Mouse (Mus musculus): ENCODE measurements around the gene Cebpa. TPM values are rescaled to one million over a fixed set of nuclear protein-coding genes. Genes with fewer than 3 reads are reported as not detected.

Cebpa gene
- total RNA-seq (2022): 10 to 100 TPM in 1 of 4 experiments, 1 to 10 TPM in 3; 3.0 to 10.9 (median 6.4) TPM

DNA sequence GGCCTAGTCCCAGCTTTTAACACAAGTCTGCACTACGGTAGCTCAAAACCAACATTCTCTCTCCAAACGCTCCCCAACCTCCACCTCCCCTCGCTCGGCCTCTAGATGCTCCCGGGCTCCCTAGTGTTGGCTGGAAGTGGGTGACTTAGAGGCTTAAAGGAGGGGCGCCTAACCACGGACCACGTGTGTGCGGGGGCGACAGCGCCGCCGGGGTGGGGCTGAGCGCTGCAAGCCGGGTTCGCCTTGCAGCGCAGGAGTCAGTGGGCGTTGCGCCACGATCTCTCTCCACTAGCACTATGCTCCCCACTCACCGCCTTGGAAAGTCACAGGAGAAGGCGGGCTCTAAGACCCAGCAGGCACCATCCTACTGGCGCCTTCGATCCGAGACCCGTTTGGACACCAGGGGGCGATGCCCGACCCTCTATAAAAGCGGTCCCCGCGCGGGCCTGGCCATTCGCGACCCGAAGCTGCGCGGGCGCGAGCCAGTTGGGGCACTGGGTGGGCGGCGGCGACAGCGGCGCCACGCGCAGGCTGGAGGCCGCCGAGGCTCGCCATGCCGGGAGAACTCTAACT is at the start of gene Cebpa:
TSS of gene Cebpa (plus strand) at position 453 of the 573 bp plus-strand sequence.
- DNase-seq (ENCODE audit: low spot score in 2 of 2): peak; percentile 87 to 91

DNA sequence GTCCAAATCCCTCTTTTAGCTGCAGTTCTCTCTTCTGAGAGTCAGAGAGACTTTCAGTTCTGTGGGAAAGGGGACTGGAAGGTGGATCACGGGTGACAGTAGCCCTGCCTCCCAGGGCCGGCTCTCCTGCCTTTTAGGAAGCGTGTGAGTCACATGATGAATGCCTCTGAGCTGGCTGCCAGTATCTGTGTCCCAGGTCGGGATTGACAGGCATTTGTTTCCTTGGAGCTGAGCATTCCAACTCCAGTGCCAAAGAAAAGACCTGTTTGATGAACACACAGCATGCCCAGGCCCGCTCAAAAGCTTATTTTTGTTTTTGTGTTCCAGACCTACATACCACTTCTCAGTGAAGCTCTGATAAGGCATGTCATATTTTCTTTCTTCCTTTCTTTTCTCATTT is 42.4 kb upstream of the Cebpa start:
- DNase-seq (ENCODE audit: low spot score in 2 of 2): no peak

DNA sequence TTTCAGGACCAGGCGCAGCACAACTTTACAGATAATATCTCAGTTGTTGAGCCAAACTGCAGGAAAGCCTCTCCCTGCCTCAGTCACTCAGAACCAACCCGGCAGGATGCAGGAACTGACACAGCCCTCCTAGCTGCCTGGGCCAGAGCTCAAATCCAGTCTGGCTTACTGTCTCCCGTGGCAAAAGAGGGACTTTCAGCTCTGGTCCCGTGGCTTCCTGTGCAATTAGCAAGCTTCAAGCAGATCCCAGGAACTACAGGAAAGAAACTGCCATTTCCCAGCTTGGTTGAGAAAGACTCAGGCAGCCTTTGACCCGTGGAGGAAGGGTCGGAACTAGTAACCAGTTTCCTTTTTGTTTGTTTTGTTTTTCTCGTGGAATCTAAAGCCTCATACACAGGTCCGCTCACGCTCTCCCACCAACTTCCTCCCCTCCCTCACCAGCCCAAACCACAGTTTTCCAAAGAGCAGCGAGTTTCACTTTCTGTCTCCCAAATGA is 38.2 kb upstream of the Cebpa start:
- DNase-seq (ENCODE audit: low spot score in 2 of 2): peak; percentile 22 to 27

DNA sequence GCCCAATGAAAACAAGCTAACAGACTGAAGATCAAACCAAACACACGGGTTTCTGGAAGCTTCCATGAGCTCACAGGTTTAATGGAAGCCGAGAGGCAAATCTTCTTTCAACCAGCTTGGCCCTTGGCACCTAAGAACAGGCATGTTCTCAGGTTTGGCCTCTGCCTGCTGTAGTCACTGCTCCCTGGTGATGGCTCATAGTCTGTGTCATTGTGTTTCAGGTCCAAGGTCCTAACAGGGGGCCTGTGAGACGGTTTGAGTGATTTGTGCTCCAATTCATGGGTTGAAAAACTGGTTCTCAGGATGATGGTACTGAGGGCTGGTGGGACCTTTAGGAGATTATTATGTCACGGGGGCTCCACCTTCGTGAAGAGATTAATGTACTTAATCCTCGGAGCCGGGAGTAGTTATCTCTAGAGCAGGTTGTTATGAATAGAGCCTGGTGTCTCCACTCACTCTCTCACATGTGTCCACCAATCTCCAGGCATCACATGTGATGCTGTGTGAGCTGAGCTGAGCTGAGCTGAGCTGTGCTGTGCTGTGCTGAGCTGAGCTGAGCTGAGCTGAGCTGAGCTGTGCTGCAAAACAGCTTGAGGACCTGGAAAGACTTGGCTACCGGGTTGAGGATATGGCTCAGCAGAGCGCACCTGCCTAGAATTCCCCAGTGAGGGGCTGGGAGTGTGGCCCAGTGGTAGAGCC is 37.5 kb upstream of the Cebpa start:
- no peak for DNase-seq (ENCODE audit: low spot score in 2 of 2)

DNA sequence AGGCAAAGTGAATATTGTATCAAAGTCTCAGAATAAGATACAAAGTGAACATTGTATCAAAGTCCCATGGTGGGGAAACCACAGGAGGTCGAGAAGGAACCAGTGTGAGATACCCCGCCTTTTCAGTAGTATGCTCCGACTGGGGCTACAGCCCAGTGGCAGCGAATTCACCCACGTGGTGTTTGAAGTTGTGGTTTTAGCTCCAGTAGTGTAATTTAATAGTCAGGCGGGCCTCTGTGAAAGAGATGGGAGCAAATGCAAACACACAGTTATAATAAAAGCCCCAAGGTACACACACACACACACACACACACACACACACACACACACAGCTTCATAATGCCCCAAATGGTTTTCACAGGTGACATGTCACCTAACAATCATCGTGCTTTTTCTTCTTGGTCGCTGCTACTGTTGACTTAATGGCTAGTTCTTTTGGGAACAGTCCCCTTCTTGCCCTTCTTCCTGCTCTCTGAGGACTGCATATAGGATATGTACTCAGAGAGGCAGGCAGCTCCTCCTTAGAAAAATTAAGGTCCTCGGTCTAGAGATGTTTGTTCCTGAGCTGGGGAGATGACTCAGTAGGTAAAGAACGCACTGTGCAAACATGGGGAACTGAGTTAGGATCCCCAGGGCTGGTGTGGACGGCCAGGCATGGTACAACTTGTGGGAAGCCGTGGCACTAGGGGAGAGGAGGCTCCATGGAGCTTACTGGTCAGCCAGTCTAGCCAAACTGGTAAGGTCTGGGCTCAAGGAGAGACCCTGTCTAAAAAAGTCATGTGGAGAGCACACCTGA is 34.3 kb upstream of the Cebpa start:
- DNase-seq (ENCODE audit: low spot score in 2 of 2): no peak

DNA sequence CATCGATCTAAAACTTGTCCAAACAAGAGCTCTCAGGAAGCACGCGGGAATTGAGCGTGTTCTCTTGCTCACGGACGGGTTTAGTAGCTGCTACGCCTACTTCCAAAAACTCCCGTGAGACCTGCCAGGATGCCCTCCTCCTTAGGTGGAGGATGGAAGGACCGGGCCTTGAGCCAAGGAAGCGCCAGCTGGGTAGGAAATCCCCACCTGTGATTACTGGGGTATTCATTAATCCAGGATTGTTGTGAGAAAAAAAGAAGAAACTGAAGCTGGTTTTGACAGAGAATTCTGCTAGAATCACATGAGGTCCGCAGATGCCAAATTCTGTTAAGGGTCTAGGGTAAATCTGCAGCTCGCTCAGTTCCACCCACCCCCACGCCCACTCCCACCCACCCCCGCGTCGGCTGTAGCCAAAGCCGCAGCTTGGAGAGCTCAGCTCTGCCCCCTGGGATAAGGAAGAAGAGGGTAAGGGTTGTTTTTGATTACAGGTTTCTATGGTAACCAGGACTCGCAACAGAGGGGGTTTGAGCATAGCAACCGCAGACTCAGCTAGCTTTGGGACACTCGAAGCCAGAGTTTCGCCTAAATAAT is 32.7 kb upstream of the Cebpa start:
- DNase-seq (ENCODE audit: low spot score in 2 of 2): no peak

DNA sequence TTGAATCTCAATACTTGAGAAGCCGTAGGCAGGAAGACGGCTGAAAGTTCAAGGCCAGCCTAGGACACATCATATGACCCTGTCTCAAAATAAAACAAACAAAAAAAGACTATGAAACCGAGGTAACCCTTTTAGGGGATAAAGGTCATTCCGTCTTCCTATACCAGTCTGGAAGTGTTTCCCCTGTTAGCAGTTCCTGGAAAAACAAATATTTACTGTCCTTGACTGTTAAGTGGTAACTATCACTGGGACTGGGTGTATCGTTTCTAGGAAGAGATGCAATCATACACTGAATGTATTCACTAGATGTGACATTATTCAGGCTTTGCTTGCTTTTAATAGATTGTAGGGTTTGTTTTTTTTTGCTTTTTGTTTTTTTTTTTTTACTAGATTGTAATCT is 28.5 kb upstream of the Cebpa start:
- no peak for DNase-seq (ENCODE audit: low spot score in 2 of 2)

DNA sequence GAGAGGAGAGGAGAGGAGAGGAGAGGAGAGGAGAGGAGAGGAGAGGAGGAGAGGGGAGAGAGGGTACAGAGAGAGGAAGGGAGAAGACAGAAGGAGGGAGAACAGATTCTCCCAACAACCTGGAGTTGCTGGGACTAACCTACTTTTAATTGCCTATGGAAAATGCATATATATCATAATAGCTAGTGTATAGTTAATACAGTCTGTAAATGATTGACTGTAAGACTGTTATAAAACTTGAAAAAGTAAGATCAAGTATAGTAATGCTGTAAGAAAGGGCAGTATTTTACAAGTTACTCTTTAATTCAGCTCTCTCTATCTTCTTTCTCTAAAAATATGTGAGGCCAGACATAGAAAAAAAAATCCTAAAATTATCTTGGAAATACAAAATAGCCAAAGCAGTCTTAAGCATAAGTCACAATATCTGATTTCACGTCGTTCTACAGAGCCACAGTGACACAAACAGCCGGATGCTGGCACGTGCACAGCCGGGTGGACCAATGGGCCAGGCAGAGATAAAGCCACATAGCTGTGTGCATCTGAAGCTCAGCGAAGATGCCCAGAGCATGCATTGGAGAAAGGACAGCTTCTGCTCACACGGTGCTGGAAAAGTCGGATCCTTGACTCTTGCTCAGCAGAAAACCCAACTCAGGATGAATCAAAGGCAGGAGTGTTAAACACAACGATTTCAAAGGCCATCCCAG is 24.0 kb upstream of the Cebpa start:
- DNase-seq (ENCODE audit: low spot score in 2 of 2): no peak

DNA sequence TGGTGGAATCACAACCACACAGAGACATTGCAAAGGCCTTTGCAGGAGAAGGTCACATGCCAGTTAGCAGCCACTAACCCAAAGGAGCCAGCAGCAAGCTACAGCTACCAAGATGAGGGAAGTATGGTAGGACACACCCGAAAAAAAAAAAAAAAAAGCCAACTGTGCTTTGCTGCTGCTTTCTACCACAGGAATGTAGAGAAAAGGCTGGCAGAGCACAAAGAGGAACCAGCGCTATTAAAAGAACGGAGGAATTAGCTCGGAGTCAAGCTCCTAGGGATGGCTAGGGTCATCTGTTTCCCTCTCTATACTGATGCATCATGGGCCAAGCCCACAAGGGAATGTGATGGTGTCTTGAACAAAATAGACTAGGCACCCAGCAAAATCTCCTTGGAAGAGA is 20.3 kb upstream of the Cebpa start:
- no peak for DNase-seq (ENCODE audit: low spot score in 2 of 2)

DNA sequence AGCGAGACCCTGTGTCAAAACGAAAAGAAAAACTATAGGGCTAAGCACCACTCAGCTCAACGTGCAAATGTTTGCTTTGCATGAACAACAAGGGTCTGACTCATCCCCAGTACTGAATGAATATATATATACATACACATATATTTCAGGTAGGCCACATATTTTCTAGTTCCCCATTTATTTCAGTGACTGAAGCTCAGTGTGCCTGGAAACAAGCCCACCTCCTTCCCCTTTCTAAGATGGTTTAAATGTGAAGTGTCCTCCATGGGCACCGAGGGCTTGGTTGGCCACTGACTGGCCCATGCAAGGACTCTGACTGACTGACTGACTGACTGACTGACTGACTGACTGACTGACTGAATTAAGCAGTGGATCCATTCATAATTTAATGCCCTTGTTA is 19.6 kb upstream of the Cebpa start:
- DNase-seq (ENCODE audit: low spot score in 2 of 2): no peak

DNA sequence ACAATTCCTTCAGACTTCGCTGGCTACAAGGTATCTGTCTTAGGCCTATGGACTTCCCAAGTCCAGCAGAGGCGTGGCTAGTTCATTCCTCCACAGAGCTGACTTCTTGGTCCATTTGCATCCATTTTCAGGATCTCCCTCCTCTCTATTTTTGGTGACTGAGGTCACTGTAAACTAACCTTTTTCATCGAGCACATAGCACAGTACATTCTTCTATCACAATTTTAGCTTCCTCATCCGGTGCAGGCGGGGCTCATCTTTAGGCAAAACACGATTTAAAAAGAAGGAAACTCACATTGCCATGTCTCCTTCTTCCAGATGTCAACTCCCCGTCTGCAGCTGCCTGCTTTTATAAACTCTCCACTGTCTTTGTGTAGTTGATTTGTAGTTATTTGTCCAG is 12.5 kb upstream of the Cebpa start:
- no peak for DNase-seq (ENCODE audit: low spot score in 2 of 2)

DNA sequence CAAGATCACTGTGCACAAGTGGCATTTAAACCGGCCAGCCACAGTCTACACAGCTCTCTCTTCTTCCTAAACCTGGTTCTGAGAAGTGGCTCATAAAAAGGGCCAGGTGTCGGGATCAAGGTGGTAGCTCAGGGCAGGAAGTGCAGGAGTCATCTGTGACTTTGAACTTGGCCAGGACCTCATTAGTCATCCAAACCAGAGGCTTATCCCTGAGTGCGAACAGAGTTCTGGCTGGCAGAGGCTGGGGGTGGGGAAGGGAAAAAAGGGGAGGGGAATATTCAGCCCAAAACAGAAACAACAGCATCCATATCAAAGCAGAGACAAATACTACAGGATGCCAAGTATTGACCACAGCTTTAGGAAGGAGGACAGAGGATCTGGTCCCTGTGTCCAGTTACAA is 11.5 kb upstream of the Cebpa start:
- no peak for DNase-seq (ENCODE audit: low spot score in 2 of 2)

DNA sequence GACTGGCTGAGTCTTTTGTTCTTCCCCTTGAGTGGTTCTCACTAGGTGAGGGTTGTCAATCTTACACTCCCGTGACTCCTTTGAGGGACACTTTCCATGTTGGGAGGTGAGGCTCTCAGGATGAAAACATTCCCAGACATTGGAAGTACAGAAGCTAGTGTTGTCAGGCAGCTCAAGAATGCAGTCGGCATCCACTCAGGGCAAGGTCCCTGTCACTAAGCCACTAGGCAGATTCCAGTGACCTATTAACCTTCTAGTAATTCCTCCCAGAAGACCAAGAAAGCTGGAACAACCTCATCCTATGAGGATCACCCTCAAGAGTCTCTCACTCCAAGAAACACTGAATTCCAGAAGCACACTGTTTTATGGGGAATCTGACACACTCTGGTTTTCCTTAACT is 11.0 kb upstream of the Cebpa start:
- DNase-seq (ENCODE audit: low spot score in 2 of 2): no peak

DNA sequence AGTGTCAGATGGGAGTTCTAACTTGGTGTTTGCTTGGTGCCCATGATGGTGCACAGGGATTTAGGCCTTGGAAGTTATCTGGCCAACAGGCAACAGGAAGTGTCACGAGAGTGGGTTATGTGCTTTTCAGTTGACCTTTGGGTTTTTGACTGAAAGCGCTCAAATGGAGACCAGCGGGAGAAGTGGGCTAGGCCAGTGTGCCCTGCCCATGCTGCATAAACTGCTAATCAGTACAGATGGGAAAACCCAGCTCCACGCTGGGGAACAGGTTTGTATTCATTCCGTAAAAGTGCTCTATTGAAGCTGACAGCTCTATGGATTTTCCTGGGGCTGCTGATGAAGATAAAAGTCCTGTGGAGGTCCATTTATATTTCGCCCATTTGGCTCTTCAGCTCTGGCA is 10.4 kb upstream of the Cebpa start:
- DNase-seq (ENCODE audit: low spot score in 2 of 2): no peak

DNA sequence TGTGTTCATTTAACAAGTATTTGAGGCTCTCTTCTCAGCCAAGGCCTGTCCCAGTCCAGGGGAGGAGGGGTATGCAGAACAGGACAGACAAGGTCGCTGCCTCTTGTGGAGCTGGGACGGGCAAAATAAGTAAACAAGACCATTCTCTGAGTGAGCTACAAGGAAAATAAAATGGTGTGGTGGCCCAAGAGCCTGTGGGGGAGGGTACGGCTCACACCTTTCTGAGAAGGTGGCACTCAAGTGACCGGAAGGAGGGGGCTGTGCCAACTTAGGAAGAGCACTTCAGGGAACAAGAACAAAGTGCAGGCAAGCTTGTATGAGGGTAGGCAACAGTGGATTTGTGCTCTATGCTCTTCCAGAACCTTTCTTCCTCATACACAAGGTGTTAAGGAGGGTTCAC is 6.0 kb upstream of the Cebpa start:
- no peak for DNase-seq (ENCODE audit: low spot score in 2 of 2)

DNA sequence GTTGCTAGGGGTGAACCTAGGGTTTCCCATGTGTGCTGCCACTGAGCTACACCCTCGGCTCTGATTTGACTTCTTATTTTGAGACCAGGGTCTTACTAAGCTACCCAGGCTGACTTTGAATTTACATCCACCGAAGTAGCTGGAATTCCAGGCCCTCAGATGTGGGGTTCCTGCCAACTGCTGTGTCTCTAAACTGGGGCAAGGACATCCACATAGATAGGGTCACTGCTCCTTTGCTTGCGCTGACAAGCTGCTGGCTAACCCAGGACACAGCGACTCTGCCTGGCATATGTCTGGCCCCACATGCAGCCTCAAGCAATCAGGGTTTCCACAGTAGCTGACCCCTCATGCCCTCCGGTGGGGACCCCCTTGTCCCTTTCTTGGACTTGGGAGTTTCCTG is 5.4 kb upstream of the Cebpa start:
- DNase-seq (ENCODE audit: low spot score in 2 of 2): no peak

DNA sequence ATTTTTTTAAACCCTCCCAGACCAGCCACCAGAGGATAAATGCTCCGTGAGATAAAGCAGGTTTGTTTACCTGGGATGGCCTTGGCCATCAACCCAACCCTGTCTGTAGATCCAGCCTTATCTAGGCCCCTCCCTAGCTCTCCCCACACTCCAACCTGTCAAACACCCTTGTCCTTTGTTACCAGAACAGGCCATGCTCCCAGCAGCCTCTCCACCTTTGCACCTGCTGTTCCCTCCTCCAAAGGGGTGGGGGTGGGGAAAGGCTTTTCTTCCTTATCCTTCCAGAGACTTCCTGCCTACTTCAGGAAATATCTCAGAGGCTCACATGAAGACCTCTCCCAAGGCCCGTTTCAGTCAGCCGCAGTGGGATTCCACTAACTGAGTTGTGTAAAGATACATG is 2.6 kb upstream of the Cebpa start:
- no peak for DNase-seq (ENCODE audit: low spot score in 2 of 2)

DNA sequence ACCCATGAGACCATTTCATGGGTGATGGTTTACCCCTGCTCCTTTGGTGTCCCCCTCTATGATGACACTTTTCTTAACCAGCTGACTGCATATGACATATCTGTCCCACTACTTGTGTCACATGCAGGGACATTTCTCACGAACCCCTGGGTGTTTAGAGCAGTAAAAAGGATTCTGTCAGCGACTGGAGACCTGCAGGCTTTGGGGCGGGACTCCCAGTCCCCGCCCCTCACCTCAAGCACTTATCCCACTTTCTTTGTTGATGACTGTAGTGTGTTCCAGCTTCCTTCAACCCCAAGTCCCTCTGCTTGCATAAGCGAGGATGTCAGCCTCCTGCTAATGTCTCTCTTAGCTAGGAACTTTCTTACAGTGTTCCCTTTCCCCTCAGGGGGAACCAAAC is 2.0 kb upstream of the Cebpa start:
- no peak for DNase-seq (ENCODE audit: low spot score in 2 of 2)

DNA sequence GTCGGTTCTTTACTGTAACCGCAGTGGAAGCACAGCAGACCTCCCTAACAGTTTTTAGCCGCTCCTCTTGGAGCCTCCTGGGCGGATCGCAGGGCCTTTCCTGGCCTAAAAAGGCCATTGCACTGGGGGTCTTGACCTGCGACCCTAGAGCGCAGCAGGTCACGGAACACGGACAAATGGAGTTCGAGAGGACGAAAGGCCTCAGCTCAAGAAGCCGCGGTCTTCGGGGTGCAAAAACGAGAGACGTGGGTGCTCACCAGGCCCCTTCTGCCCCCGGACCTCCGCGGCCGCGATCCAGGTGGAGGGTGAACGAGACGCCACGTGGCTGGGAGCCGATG is 1.4 kb upstream of the Cebpa start:
- no peak for DNase-seq (ENCODE audit: low spot score in 2 of 2)

DNA sequence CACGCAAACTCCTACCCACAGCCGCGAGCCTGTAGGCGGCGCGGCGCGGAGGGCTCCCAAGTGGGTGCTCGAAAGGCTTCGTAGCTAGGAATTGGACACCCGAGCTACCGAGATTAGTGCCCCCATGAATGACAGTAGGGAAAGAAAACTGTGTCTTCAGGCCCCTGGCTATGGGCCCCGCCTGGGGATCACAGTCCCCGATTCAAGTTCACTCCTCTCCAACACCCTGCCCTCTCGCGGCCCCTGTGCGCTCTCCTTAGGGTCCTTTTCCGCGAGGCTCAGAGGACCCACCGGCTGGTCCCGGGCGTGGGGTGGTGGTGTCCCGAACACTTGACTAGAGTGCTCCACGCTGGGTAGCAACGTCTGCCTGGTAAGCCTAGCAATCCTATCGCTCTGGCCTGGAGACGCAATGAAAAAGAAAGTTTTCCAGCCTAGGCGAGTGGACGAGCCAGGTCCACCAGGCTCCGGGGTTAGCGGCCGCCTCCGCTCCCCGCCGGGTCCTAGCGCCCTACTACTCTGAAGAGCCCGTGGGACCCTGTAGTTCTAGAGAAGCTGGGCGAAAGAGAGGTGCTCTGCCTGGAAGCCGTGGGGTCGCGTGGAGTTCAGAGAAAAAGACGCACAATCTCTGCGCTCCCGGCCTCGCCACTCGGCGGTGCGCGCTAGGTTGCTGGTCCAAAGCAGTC is 853 bp upstream of the Cebpa start:
- DNase-seq (ENCODE audit: low spot score in 2 of 2): peak; percentile 60 to 66

DNA sequence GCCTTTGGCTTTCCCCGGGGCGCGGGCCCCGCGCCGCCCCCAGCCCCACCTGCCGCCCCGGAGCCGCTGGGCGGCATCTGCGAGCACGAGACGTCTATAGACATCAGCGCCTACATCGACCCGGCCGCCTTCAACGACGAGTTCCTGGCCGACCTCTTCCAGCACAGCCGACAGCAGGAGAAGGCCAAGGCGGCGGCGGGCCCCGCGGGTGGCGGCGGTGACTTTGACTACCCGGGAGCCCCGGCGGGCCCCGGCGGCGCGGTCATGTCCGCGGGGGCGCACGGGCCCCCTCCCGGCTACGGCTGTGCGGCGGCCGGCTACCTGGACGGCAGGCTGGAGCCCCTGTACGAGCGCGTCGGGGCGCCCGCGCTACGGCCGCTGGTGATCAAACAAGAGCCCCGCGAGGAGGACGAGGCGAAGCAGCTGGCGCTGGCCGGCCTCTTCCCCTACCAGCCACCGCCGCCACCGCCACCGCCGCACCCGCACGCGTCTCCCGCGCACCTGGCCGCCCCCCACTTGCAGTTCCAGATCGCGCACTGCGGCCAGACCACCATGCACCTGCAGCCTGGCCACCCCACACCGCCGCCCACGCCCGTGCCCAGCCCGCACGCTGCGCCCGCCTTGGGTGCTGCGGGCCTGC is 533 bp downstream of the Cebpa start:
- DNase-seq (ENCODE audit: low spot score in 2 of 2): peak in 1 of 2 experiments; percentile 24
